Mouse (Mus musculus) kidney, embryonic 16.5 days (tissue): ENCODE data around the gene Tmem183a. TPM values are rescaled to one million over a fixed set of nuclear protein-coding genes. Genes with fewer than 3 reads are reported as not detected.

ENCODE experiments used
- ATAC-seq: fragments of 200-750 bp; cut with Nextera tagmentation; 2 replicates; pipeline ENCODE4 v1.8.0; 2017; ENCODE audit warnings: moderate TSS enrichment; ENCODE audit not compliant: low FRiP score, low TSS enrichment
- H3K27ac ChIP-seq: fragments of 300-500 bp; sonication (generic); 2 replicates; pipeline ENCODE4 v1.5.1; 2014; ENCODE audit warnings: low read length
- H3K27me3 ChIP-seq: fragments of 300-500 bp; sonication (generic); 2 replicates; pipeline ENCODE4 v1.6.1; 2014; ENCODE audit warnings: low read length, control low read depth, mixed read lengths; ENCODE audit not compliant: insufficient read depth
- H3K36me3 ChIP-seq: fragments of 300-500 bp; sonication (generic); 2 replicates; pipeline ENCODE4 v1.6.1; 2014; ENCODE audit warnings: low read length, control low read depth, mixed read lengths; ENCODE audit not compliant: insufficient read depth
- H3K4me1 ChIP-seq: fragments of 300-500 bp; sonication (generic); 2 replicates; pipeline ENCODE4 v1.6.1; 2014; ENCODE audit warnings: low read length, control low read depth, mixed read lengths; ENCODE audit not compliant: insufficient read depth
- H3K4me2 ChIP-seq: fragments of 300-500 bp; sonication (generic); replicated peaks from 2 replicates; pipeline ENCODE4 v1.6.1; 2014; ENCODE audit warnings: low read depth, low read length
- H3K4me3 ChIP-seq: fragments of 300-500 bp; sonication (generic); 2 replicates; pipeline ENCODE4 v1.5.1; 2014; ENCODE audit warnings: mild to moderate bottlenecking, low read length
- H3K9ac ChIP-seq: fragments of 300-500 bp; sonication (generic); replicated peaks from 2 replicates; pipeline ENCODE4 v1.6.1; 2014; ENCODE audit warnings: low read length
- H3K9me3 ChIP-seq: fragments of 300-500 bp; sonication (generic); 2 replicates; pipeline ENCODE4 v1.6.1; 2016; ENCODE audit warnings: low read length, control low read depth
- WGBS: fragments of 180-500 bp; shearing (Covaris S2); extraction: QIAGEN DNeasy Blood & Tissue Kit; methylation state at CpG from one replicate; pipeline ENCODE4 v1.1.7; 2014; 5-methylcytosine and 5-hydroxymethylcytosine counted together
- polyA plus RNA-seq: library from polyadenylated mRNA; unstranded; fragments of >200 nt; fragmentation: Nextera tagmentation; extraction: Ambion mirVana; gene quantifications from 2 replicates; pipeline ENCODE4 v1.2.1, GENCODE M21; 2015

The Tmem183a gene
- polyA plus RNA-seq, 1 experiment from 2014 or later: 88.8 TPM

GRCm38 (mm10) chr1:134326841-134327346 is 34.9 kb downstream of the Tmem183a start:
- no peaks in the 10 kb centered on the region for H3K27me3 ChIP-seq
- no peak overlapping the region for H3K4me3 ChIP-seq
- H3K36me3 ChIP-seq: no peaks in the 10 kb centered on the region
- WGBS: 90% methylated on average over 12 of the region's 12 CpGs
- no peaks in the 10 kb centered on the region for H3K9me3 ChIP-seq
- no peak overlapping the region for H3K4me2 ChIP-seq
- H3K9ac ChIP-seq: no peak overlapping the region
- H3K4me1 ChIP-seq: no peaks in the 10 kb centered on the region
- no peak overlapping the region for H3K27ac ChIP-seq
- ATAC-seq: no peak

GRCm38 (mm10) chr1:134322591-134322990 is 39.2 kb downstream of the Tmem183a start:
- H3K27ac ChIP-seq: no peak overlapping the region

GRCm38 (mm10) chr1:134320691-134321301 is 41.0 kb downstream of the Tmem183a start:
- WGBS: 33% methylated on average over 14 of the region's 14 CpGs
- H3K4me1 ChIP-seq: peaks cover 8% of the 10 kb centered on the region; the same call in 1 of the 2 replicates
- no peak overlapping the region for H3K4me3 ChIP-seq
- H3K4me2 ChIP-seq: no peak overlapping the region
- H3K9me3 ChIP-seq: no peaks in the 10 kb centered on the region
- H3K36me3 ChIP-seq: no peaks in the 10 kb centered on the region
- H3K27ac ChIP-seq: no peak overlapping the region
- peak; percentile 35; the same call in 1 of the 2 replicates for ATAC-seq
- H3K9ac ChIP-seq: no peak overlapping the region
- H3K27me3 ChIP-seq: no peaks in the 10 kb centered on the region

More at GRCm38 (mm10) chr1:134322591-134322990, 39.2 kb downstream of the Tmem183a start:
- H3K4me1 ChIP-seq: peaks cover 8% of the 10 kb centered on the region; the same call in 1 of the 2 replicates
- H3K27me3 ChIP-seq: no peaks in the 10 kb centered on the region
- no peak overlapping the region for H3K9ac ChIP-seq
- no peaks in the 10 kb centered on the region for H3K9me3 ChIP-seq
- no peak overlapping the region for H3K4me3 ChIP-seq
- H3K4me2 ChIP-seq: no peak overlapping the region
- ATAC-seq: peak; percentile 36; the same call in 1 of the 2 replicates
- 84% methylated on average over 6 of the region's 6 CpGs for WGBS
- H3K36me3 ChIP-seq: no peaks in the 10 kb centered on the region

- peaks cover 8% of the 10 kb centered on the region; the same call in 1 of the 2 replicates for H3K4me1 ChIP-seq
- no peaks in the 10 kb centered on the region for H3K36me3 ChIP-seq
- no peaks in the 10 kb centered on the region for H3K9me3 ChIP-seq
- ATAC-seq: no peak
- no peaks in the 10 kb centered on the region for H3K27me3 ChIP-seq
- WGBS: 84% methylated on average over 5 of the region's 5 CpGs
- no peak overlapping the region for H3K9ac ChIP-seq
- H3K4me2 ChIP-seq: no peak overlapping the region
- no peak overlapping the region for H3K4me3 ChIP-seq
- H3K27ac ChIP-seq: no peak overlapping the region
These were observed 43.5 kb downstream of the Tmem183a start for GRCm38 (mm10) chr1:134318261-134318660.

- no peak overlapping the region for H3K4me2 ChIP-seq
- H3K4me3 ChIP-seq: no peak overlapping the region
- peaks cover 8% of the 10 kb centered on the region; the same call in 1 of the 2 replicates for H3K4me1 ChIP-seq
- H3K36me3 ChIP-seq: no peaks in the 10 kb centered on the region
- no peak overlapping the region for H3K27ac ChIP-seq
- H3K9ac ChIP-seq: no peak overlapping the region
- H3K9me3 ChIP-seq: no peaks in the 10 kb centered on the region
- 0 out of 2 replicates have a peak, but pooled peaks have one; percentile 21 for ATAC-seq
- WGBS: 84% methylated on average over 9 of the region's 9 CpGs
- H3K27me3 ChIP-seq: no peaks in the 10 kb centered on the region
These were observed 45.4 kb downstream of the Tmem183a start for GRCm38 (mm10) chr1:134316361-134316760.

GRCm38 (mm10) chr1:134315181-134315580 is 46.6 kb downstream of the Tmem183a start:
- no peaks in the 10 kb centered on the region for H3K9me3 ChIP-seq
- no peaks in the 10 kb centered on the region for H3K4me1 ChIP-seq
- H3K27me3 ChIP-seq: no peaks in the 10 kb centered on the region
- H3K36me3 ChIP-seq: no peaks in the 10 kb centered on the region
- H3K4me2 ChIP-seq: no peak overlapping the region
- H3K27ac ChIP-seq: no peak overlapping the region
- no peak overlapping the region for H3K4me3 ChIP-seq
- no peak overlapping the region for H3K9ac ChIP-seq
- WGBS: 78% methylated on average over 5 of the region's 5 CpGs
- no peak for ATAC-seq

- Histone ChIP-seq H3K9ac (no peak overlapping the region), H3K9me3 (no peaks in the 10 kb centered on the region), H3K36me3 (no peaks in the 10 kb centered on the region), H3K4me2 (no peak overlapping the region), H3K4me1 (no peaks in the 10 kb centered on the region), H3K4me3 (no peak overlapping the region), H3K27me3 (no peaks in the 10 kb centered on the region), H3K27ac (no peak overlapping the region)
- no peak for ATAC-seq
- 92% methylated on average over 7 of the region's 7 CpGs for WGBS
These were observed 50.0 kb downstream of the Tmem183a start for GRCm38 (mm10) chr1:134311760-134312159.

GRCm38 (mm10) chr1:134310729-134311128 is 51.0 kb downstream of the Tmem183a start:
- 90% methylated on average over 3 of the region's 3 CpGs for WGBS
- Histone ChIP-seq H3K4me1 (no peaks in the 10 kb centered on the region), H3K36me3 (no peaks in the 10 kb centered on the region), H3K27me3 (no peaks in the 10 kb centered on the region), H3K9me3 (no peaks in the 10 kb centered on the region), H3K27ac (no peak overlapping the region), H3K4me2 (no peak overlapping the region), H3K9ac (no peak overlapping the region), H3K4me3 (no peak overlapping the region)
- ATAC-seq: no peak

GRCm38 (mm10) chr1:134310291-134310690 is 51.5 kb downstream of the Tmem183a start:
- H3K9ac ChIP-seq: no peak overlapping the region
- no peaks in the 10 kb centered on the region for H3K36me3 ChIP-seq
- H3K9me3 ChIP-seq: no peaks in the 10 kb centered on the region
- 74% methylated on average over 2 of the region's 2 CpGs for WGBS
- H3K27me3 ChIP-seq: no peaks in the 10 kb centered on the region
- ATAC-seq: no peak
- H3K4me1 ChIP-seq: no peaks in the 10 kb centered on the region
- no peak overlapping the region for H3K4me2 ChIP-seq
- no peak overlapping the region for H3K27ac ChIP-seq
- no peak overlapping the region for H3K4me3 ChIP-seq

GRCm38 (mm10) chr1:134307409-134307808 is 54.4 kb downstream of the Tmem183a start:
- 59% methylated on average over 10 of the region's 10 CpGs for WGBS
- no peak overlapping the region for H3K4me2 ChIP-seq
- no peaks in the 10 kb centered on the region for H3K9me3 ChIP-seq
- no peaks in the 10 kb centered on the region for H3K36me3 ChIP-seq
- H3K4me1 ChIP-seq: peaks cover 8% of the 10 kb centered on the region
- no peak for ATAC-seq
- H3K9ac ChIP-seq: no peak overlapping the region
- H3K27me3 ChIP-seq: no peaks in the 10 kb centered on the region
- H3K27ac ChIP-seq: no peak overlapping the region
- no peak overlapping the region for H3K4me3 ChIP-seq
